Mouse (Mus musculus) embryonic facial prominence, embryonic 14.5 days (tissue): ENCODE results near the gene Cebpb. TPM values are rescaled to one million over a fixed set of nuclear protein-coding genes. Genes with fewer than 3 reads are reported as not detected.
A peak's percentile ranks its signal among the peaks of the same experiment; 100 is the strongest.

Experiments
- ATAC-seq: fragments of 200-750 bp; cut with Nextera tagmentation; 2 replicates; pipeline ENCODE4 v1.8.0; 2017; ENCODE audit warnings: low read depth, moderate number of reproducible peaks, moderate TSS enrichment
- DNase-seq: peaks from one replicate; pipeline ENCODE4 v3.0.0-alpha.2; 2015; ENCODE audit warnings: low spot score
- H3K27ac ChIP-seq: fragments of 300-500 bp; sonication (generic); replicated peaks from 2 replicates; pipeline ENCODE4 v1.5.1; 2014; ENCODE audit warnings: low read depth, mild to moderate bottlenecking, low read length, moderate library complexity
- H3K27me3 ChIP-seq: fragments of 300-500 bp; sonication (generic); replicated peaks from 2 replicates; pipeline ENCODE4 v1.6.1; 2014; ENCODE audit warnings: low read length; ENCODE audit not compliant: control insufficient read depth, insufficient read depth
- H3K36me3 ChIP-seq: fragments of 300-500 bp; sonication (generic); 2 replicates; pipeline ENCODE4 v1.6.1; 2014; ENCODE audit warnings: low read length, mixed read lengths; ENCODE audit not compliant: control insufficient read depth, insufficient read depth
- H3K4me1 ChIP-seq: fragments of 300-500 bp; sonication (generic); 2 replicates; pipeline ENCODE4 v1.6.1; 2014; ENCODE audit warnings: antibody characterized with exemption, low read length; ENCODE audit not compliant: control insufficient read depth, insufficient read depth
- H3K4me2 ChIP-seq: fragments of 300-500 bp; sonication (generic); 2 replicates; pipeline ENCODE4 v1.6.1; 2014; ENCODE audit warnings: low read depth, mild to moderate bottlenecking, low read length, moderate library complexity, mixed read lengths
- H3K4me3 ChIP-seq: fragments of 300-500 bp; sonication (generic); 2 replicates; pipeline ENCODE4 v1.5.1; 2014; ENCODE audit warnings: low read depth, mild to moderate bottlenecking, low read length
- H3K9ac ChIP-seq: fragments of 300-500 bp; sonication (generic); 2 replicates; pipeline ENCODE4 v1.6.1; 2014; ENCODE audit warnings: low read depth, mild to moderate bottlenecking, low read length, moderate library complexity, mixed read lengths
- H3K9me3 ChIP-seq: fragments of 300-500 bp; sonication (generic); 2 replicates; pipeline ENCODE4 v1.6.1; 2016; ENCODE audit warnings: low read length; ENCODE audit not compliant: control insufficient read depth
- WGBS: fragments of 180-500 bp; shearing (Covaris S2); extraction: QIAGEN DNeasy Blood & Tissue Kit; methylation state at CpG from one replicate; pipeline ENCODE4 v1.1.7; 2014; 5-methylcytosine and 5-hydroxymethylcytosine counted together
- polyA plus RNA-seq: library from polyadenylated mRNA; unstranded; fragments of >200 nt; fragmentation: Nextera tagmentation; extraction: Ambion mirVana; gene quantifications from 2 replicates; pipeline ENCODE4 v1.2.1, GENCODE M21; 2014

Cebpb gene
- polyA plus RNA-seq, 1 experiment from 2014 or later = 30.3 TPM

DNA sequence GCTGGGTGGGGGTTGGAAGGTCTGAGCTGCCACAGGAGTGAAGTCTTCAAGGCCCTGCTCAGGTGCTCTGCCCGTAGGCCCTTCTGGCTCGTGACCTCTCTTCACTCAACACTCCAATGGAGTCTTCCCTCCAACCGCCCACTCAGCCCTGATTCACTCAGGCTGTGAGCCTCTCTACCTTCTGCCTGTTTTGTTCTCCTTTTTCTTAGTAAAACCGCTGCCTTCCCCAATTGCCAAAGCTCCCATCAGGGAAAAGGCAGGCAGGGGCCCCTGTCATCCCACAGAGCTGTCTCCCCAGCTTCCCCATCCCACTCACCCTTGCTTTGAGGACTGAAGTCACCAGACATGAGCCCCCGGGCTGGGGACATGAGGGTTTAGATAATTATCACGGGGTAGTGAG is 26.3 kb downstream of the Cebpb start:
- Histone ChIP-seq H3K4me3 (no peak overlapping the region), H3K4me2 (no peak overlapping the region), H3K9ac (no peak overlapping the region), H3K27ac (no peak overlapping the region), H3K9me3 (no peaks in the 10 kb centered on the region), H3K36me3 (no peaks in the 10 kb centered on the region), H3K4me1 (no peaks in the 10 kb centered on the region), H3K27me3 (no peaks in the 10 kb centered on the region)
- DNase-seq (no peak), ATAC-seq (no peak)
- 61% methylated on average over 6 of the region's 6 CpGs for WGBS

DNA sequence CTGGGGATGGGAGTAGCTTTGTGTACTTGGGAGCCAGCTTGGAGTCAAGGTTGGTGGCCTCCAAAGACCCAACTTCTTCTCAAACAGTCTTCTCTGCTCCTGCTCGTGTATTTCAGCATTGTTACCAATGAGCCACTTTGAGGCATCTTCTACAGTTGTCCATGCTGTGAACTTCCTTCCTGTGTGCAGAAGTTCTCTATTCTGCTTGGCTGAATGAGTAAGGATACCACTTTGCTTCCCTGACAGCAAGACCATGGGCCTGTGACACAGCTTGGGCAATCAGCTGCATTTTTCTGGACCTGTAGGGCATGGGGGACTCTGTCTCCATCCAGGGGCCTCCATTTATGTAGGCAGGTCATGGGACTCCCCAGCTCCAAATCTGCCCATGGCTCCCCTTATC is 28.5 kb downstream of the Cebpb start:
- WGBS = 40% methylated on average over 1 of the region's 1 CpGs

DNA sequence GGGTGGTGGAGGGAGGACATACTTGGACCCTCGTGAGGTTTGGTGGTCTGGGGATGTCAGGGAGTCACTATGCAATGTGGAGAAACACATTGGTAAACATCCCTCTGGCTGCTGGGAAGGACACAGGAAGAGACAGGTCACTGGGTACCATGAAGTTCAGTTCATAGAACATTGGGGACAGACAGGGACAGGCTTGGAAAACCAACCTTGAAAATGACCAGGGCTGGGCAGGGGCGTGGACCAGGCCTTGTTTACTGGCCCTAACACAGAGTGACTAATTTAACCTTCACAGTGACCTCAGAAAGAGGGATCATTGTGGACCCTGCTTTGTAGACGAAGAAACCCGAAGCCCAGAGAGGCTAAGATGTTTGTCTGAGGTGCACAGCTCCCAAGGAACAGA is 30.8 kb downstream of the Cebpb start:
- no peak overlapping the region for H3K4me2 ChIP-seq
- 79% methylated on average over 4 of the region's 4 CpGs for WGBS
- no peaks in the 10 kb centered on the region for H3K9me3 ChIP-seq
- H3K27me3 ChIP-seq = no peaks in the 10 kb centered on the region
- no peak for ATAC-seq
- H3K27ac ChIP-seq = no peak overlapping the region
- no peak for DNase-seq
- H3K4me1 ChIP-seq = no peaks in the 10 kb centered on the region
- no peak overlapping the region for H3K4me3 ChIP-seq
- no peak overlapping the region for H3K9ac ChIP-seq
- H3K36me3 ChIP-seq = no peaks in the 10 kb centered on the region

More for the DNA sequence above, 28.5 kb downstream of the Cebpb start:
- no peak overlapping the region for H3K4me2 ChIP-seq
- ATAC-seq = no peak
- H3K27ac ChIP-seq = no peak overlapping the region
- no peak overlapping the region for H3K4me3 ChIP-seq
- no peak for DNase-seq
- H3K27me3 ChIP-seq = no peaks in the 10 kb centered on the region
- H3K36me3 ChIP-seq = no peaks in the 10 kb centered on the region
- H3K4me1 ChIP-seq = no peaks in the 10 kb centered on the region
- no peak overlapping the region for H3K9ac ChIP-seq
- H3K9me3 ChIP-seq = no peaks in the 10 kb centered on the region

DNA sequence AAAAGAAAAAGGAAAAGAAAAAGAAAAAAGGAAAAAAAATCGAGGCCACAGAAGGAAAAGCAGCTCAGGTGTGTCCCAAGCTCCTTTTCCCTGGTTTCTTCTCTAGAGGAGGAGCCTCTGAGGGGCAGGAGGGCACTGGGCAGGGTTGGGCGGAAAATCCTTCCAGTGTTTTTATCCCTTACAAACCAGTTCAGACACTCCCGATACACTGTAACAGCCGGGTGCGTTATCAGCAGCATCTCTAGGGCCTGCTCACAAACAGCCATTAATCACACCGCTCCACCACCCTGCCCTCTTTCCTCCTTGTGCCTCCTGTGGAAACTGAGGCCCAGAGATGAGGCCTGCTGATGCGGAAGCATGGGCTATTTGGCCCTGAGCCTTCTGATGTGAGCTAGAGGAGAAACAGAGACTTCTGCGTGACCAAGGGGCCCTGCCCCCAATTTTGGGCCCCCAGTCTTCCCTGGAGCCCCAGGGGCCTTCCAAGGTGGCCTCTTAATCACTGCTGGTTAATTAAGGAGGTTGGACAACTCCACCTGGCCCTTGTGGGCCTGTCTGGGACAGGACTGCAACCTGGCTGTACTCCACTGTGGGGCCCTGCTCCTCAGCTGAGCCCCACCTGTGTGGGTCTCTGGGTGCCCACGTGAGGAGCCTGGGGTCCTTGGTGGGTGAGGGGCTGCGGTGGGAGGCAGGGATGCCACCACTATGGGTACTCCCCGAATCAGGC is 32.6 kb downstream of the Cebpb start:
- Histone ChIP-seq H3K4me2 (no peak overlapping the region), H3K9me3 (no peaks in the 10 kb centered on the region), H3K4me3 (no peak overlapping the region), H3K9ac (no peak overlapping the region), H3K27ac (no peak overlapping the region), H3K27me3 (no peaks in the 10 kb centered on the region), H3K4me1 (no peaks in the 10 kb centered on the region), H3K36me3 (no peaks in the 10 kb centered on the region)
- ATAC-seq (no peak), DNase-seq (no peak)
- 81% methylated on average over 11 of the region's 11 CpGs for WGBS

DNA sequence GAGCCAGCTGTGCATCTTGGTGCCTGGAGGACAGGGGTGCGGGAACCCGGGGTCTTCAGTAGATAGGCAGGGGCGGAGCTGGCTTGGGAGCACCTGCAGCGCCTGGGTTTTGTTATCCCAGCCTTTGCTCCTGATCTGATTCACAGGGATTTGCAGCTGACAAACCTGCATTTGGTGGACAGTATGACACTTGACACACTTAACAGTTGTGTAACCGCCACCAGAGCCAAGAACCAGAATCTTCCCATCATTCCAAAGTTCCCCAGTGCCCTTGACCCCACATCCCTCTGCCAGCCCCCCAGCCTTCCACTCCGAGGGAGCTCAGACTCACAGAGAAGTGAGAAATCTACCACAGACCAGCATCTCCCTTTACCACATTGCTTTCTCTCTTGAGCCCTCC is 33.8 kb downstream of the Cebpb start:
- 64% methylated on average over 5 of the region's 6 CpGs for WGBS
- DNase-seq (no peak), ATAC-seq (no peak)
- H3K4me1 ChIP-seq = peaks cover 10% of the 10 kb centered on the region; the same call in 1 of the 2 replicates
- no peak overlapping the region for H3K4me3 ChIP-seq
- no peak overlapping the region for H3K27ac ChIP-seq
- no peaks in the 10 kb centered on the region for H3K27me3 ChIP-seq
- H3K9me3 ChIP-seq = no peaks in the 10 kb centered on the region
- no peaks in the 10 kb centered on the region for H3K36me3 ChIP-seq
- no peak overlapping the region for H3K4me2 ChIP-seq
- H3K9ac ChIP-seq = no peak overlapping the region

DNA sequence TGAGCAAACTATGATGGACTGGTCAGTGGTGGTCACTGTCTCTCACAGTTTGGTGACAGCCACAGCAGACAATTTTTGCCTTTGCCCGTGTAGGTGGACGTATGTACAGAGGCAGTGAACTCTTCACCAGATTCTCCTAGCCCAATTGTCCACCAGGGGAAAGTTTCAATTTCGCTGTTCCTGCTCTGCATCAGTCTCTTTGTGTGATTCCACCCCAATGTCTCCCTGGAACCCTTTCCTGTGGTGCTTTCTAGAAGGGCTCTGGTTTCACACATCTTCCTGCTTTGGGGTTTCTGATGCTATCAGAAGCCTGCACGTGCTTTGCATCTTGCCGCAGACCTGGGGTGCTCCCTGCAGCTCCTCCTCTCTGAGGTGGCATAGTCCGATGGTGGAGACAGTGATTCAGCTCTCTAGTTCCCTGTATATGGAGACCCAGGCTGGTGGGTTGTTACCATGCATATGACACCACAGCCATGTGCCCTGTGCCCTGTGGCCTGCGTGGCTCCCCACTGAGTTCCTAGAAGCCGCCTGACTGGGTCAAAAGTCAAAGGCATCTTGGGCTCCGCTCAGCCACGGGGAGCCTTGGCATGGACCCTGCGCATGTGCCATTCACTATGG is 35.0 kb downstream of the Cebpb start:
- Histone ChIP-seq H3K4me3 (no peak overlapping the region), H3K4me1 (peaks cover 12% of the 10 kb centered on the region; the same call in 1 of the 2 replicates), H3K9me3 (no peaks in the 10 kb centered on the region), H3K4me2 (no peak overlapping the region), H3K36me3 (no peaks in the 10 kb centered on the region), H3K9ac (no peak overlapping the region), H3K27me3 (no peaks in the 10 kb centered on the region), H3K27ac (no peak overlapping the region)
- DNase-seq (no peak), ATAC-seq (no peak)
- 69% methylated on average over 11 of the region's 11 CpGs for WGBS

DNA sequence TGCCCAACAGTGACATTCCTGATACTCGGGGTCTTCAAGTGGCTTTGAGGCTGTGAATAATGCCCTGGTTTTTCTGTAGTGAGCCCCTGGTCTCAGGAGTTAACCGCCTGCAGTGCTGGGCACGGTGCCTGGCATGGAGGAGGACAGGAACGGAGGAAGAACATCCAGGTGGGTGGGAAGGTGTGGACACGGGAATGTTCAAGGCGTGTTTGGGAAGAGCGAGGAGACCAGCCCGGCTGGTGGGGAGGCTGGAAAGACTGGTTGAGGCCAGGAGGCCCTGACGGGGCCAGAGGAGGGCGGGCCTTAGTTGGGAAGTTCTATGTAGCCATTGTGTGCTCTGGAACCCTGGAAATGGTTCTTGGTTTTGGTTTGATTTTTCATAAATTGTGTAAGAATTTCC is 37.2 kb downstream of the Cebpb start:
- DNase-seq = no peak
- Histone ChIP-seq H3K9me3 (no peaks in the 10 kb centered on the region), H3K4me2 (no peak overlapping the region), H3K36me3 (no peaks in the 10 kb centered on the region), H3K9ac (no peak overlapping the region), H3K27me3 (no peaks in the 10 kb centered on the region), H3K4me3 (no peak overlapping the region), H3K4me1 (peaks cover 12% of the 10 kb centered on the region; the same call in 1 of the 2 replicates), H3K27ac (no peak overlapping the region)
- 89% methylated on average over 10 of the region's 10 CpGs for WGBS
- no peak for ATAC-seq

DNA sequence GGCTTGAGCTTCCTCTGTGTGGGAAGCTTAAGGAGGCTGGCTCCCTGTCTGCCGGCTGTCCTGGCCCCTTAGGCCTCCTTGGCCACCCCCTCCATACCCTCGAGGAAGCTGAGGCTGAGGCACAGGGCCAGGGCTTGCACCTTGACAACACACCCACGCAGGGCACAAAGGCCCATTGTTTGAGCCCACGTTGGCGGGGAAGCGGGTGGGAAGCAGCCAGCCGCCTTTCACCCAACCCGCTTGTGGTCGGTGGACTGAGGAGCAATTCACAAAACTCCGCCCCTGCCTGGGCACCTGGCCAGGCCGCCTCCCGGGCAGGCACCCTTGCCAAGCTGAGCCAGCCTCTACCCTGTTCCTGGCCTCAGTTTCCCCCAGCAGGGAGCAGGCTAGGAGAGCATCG is 38.4 kb downstream of the Cebpb start:
- Histone ChIP-seq H3K27me3 (no peaks in the 10 kb centered on the region), H3K4me3 (no peak overlapping the region), H3K4me2 (no peak overlapping the region), H3K27ac (peak overlapping the region; percentile 39; the same call in 1 of the 2 replicates), H3K4me1 (peaks cover 12% of the 10 kb centered on the region; the same call in 1 of the 2 replicates), H3K36me3 (no peaks in the 10 kb centered on the region), H3K9me3 (no peaks in the 10 kb centered on the region), H3K9ac (no peak overlapping the region)
- DNase-seq (peak; percentile 89), ATAC-seq (peak; percentile 70)
- 26% methylated on average over 13 of the region's 13 CpGs for WGBS

DNA sequence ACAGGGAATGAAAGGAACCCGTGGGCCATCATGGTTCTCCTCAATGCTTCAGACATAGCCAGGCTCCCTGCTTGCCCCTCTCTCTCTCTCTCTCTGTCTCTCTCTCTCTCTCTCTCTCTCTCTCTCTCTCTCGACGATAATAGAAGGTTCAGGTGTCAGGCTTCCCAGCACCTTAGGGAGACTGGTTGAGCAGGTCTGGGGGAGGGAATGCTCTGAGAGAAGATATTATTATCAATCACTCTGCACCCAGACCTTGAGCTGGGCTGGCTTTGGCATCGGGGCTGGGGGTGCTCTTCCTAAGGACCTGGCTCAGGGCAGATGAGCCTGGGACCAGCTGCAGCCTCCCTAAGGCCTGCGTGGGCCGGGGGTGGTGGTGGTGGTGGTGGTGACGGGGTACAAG is 41.3 kb downstream of the Cebpb start:
- no peak overlapping the region for H3K4me2 ChIP-seq
- no peak overlapping the region for H3K4me3 ChIP-seq
- no peaks in the 10 kb centered on the region for H3K9me3 ChIP-seq
- H3K4me1 ChIP-seq = peaks cover 12% of the 10 kb centered on the region; the same call in 1 of the 2 replicates
- H3K36me3 ChIP-seq = no peaks in the 10 kb centered on the region
- no peak overlapping the region for H3K9ac ChIP-seq
- H3K27me3 ChIP-seq = no peaks in the 10 kb centered on the region
- 78% methylated on average over 6 of the region's 7 CpGs for WGBS
- peak; percentile 61 for DNase-seq
- 0 out of 2 replicates have a peak overlapping the region, but pooled peaks have one; percentile 8 for H3K27ac ChIP-seq
- peak; percentile 32; the same call in 1 of the 2 replicates for ATAC-seq
